Mouse (Mus musculus) hindbrain, embryonic 12.5 days (tissue): ENCODE results near the gene Apobec4. TPM values are rescaled to one million over a fixed set of nuclear protein-coding genes. Genes with fewer than 3 reads are reported as not detected.

Experiments
- ATAC-seq: fragments of 200-750 bp; cut with Nextera tagmentation; 2 replicates; pipeline ENCODE4 v1.8.0; 2017; ENCODE audit warnings: moderate TSS enrichment; ENCODE audit not compliant: low FRiP score
- H3K27ac ChIP-seq: fragments of 300-500 bp; sonication (generic); 2 replicates; pipeline ENCODE4 v1.5.1; 2016; ENCODE audit warnings: mild to moderate bottlenecking
- H3K27me3 ChIP-seq: fragments of 300-500 bp; sonication (generic); 2 replicates; pipeline ENCODE4 v1.6.1; 2016; ENCODE audit warnings: mild to moderate bottlenecking
- H3K36me3 ChIP-seq: fragments of 300-500 bp; sonication (generic); 2 replicates; pipeline ENCODE4 v1.6.1; 2016; ENCODE audit warnings: mild to moderate bottlenecking
- H3K4me1 ChIP-seq: fragments of 300-500 bp; sonication (generic); 2 replicates; pipeline ENCODE4 v1.6.1; 2016
- H3K4me2 ChIP-seq: fragments of 300-500 bp; sonication (generic); replicated peaks from 2 replicates; pipeline ENCODE4 v1.6.1; 2016; ENCODE audit warnings: mild to moderate bottlenecking
- H3K4me3 ChIP-seq: fragments of 300-500 bp; sonication (generic); 2 replicates; pipeline ENCODE4 v1.5.1; 2016; ENCODE audit warnings: mild to moderate bottlenecking
- H3K9ac ChIP-seq: fragments of 300-500 bp; sonication (generic); 2 replicates; pipeline ENCODE4 v1.6.1; 2016; ENCODE audit warnings: mild to moderate bottlenecking, moderate library complexity
- H3K9me3 ChIP-seq: fragments of 300-500 bp; sonication (generic); replicated peaks from 2 replicates; pipeline ENCODE4 v1.6.1; 2016; ENCODE audit warnings: mild to moderate bottlenecking
- WGBS: fragments of 180-500 bp; shearing (Covaris S2); methylation state at CpG from one replicate; pipeline ENCODE4 v1.1.7; 2016; 5-methylcytosine and 5-hydroxymethylcytosine counted together
- polyA plus RNA-seq: library from polyadenylated mRNA; unstranded; fragments of >200 nt; fragmentation: Nextera tagmentation; extraction: Ambion mirVana; gene quantifications from 2 replicates; pipeline ENCODE4 v1.2.1, GENCODE M21; 2016

The Apobec4 gene
- polyA plus RNA-seq: not detected in 2 replicates

GRCm38 (mm10) chr1:152750312-152750965, at the start of gene Apobec4:
Gene Apobec4, plus strand, starts transcription at chr1:152750551.
- Histone ChIP-seq H3K4me3 (no peak within 1 kb of the TSS), H3K4me2 (no peak within 1 kb of the TSS), H3K27ac (no peak within 1 kb of the TSS), H3K9me3 (no peaks in the 10 kb centered on the region), H3K27me3 (no peaks in the 10 kb centered on the region), H3K9ac (no peak within 1 kb of the TSS), H3K36me3 (no peaks in the 10 kb centered on the region), H3K4me1 (0 out of 2 replicates have a peak, but pooled peaks cover 2% of the 10 kb centered on the region)
- WGBS: 63% methylated on average over 13 of the region's 13 CpGs
- no peak for ATAC-seq

GRCm38 (mm10) chr1:152701066-152701465, 49.3 kb upstream of the Apobec4 start:
- WGBS: 85% methylated on average over 5 of the region's 5 CpGs
- no peaks in the 10 kb centered on the region for H3K36me3 ChIP-seq
- no peak for ATAC-seq
- peaks cover 7% of the 10 kb centered on the region; the same call in 1 of the 2 replicates for H3K4me1 ChIP-seq
- no peak overlapping the region for H3K9ac ChIP-seq
- H3K4me2 ChIP-seq: no peak overlapping the region
- H3K27me3 ChIP-seq: no peaks in the 10 kb centered on the region
- no peaks in the 10 kb centered on the region for H3K9me3 ChIP-seq
- no peak overlapping the region for H3K4me3 ChIP-seq
- H3K27ac ChIP-seq: no peak overlapping the region

- Histone ChIP-seq H3K9ac (no peak overlapping the region), H3K4me1 (peaks cover 7% of the 10 kb centered on the region; the same call in 1 of the 2 replicates), H3K27me3 (no peaks in the 10 kb centered on the region), H3K4me3 (no peak overlapping the region), H3K9me3 (no peaks in the 10 kb centered on the region), H3K36me3 (no peaks in the 10 kb centered on the region), H3K27ac (no peak overlapping the region), H3K4me2 (no peak overlapping the region)
- 30% methylated on average over 6 of the region's 6 CpGs for WGBS
- ATAC-seq: no peak
These were observed 47.4 kb upstream of the Apobec4 start for GRCm38 (mm10) chr1:152702920-152703319.

GRCm38 (mm10) chr1:152703941-152704340, 46.4 kb upstream of the Apobec4 start:
- no peak overlapping the region for H3K4me3 ChIP-seq
- H3K27me3 ChIP-seq: no peaks in the 10 kb centered on the region
- no peak overlapping the region for H3K9ac ChIP-seq
- H3K27ac ChIP-seq: no peak overlapping the region
- no peaks in the 10 kb centered on the region for H3K36me3 ChIP-seq
- H3K9me3 ChIP-seq: no peaks in the 10 kb centered on the region
- no peak for ATAC-seq
- H3K4me1 ChIP-seq: peaks cover 7% of the 10 kb centered on the region; the same call in 1 of the 2 replicates
- H3K4me2 ChIP-seq: no peak overlapping the region
- 67% methylated on average over 6 of the region's 6 CpGs for WGBS

- Histone ChIP-seq H3K27me3 (no peaks in the 10 kb centered on the region), H3K9me3 (no peaks in the 10 kb centered on the region), H3K4me1 (peaks cover 6% of the 10 kb centered on the region; the same call in 1 of the 2 replicates), H3K4me2 (no peak overlapping the region), H3K9ac (no peak overlapping the region), H3K4me3 (no peak overlapping the region), H3K27ac (no peak overlapping the region), H3K36me3 (no peaks in the 10 kb centered on the region)
- ATAC-seq: no peak
- 93% methylated on average over 2 of the region's 2 CpGs for WGBS
These were observed 42.8 kb upstream of the Apobec4 start for GRCm38 (mm10) chr1:152707560-152707959.

- H3K4me2 ChIP-seq: no peak overlapping the region
- no peaks in the 10 kb centered on the region for H3K9me3 ChIP-seq
- no peak overlapping the region for H3K27ac ChIP-seq
- H3K9ac ChIP-seq: no peak overlapping the region
- no peaks in the 10 kb centered on the region for H3K4me1 ChIP-seq
- no peak overlapping the region for H3K4me3 ChIP-seq
- ATAC-seq: no peak
- no peaks in the 10 kb centered on the region for H3K27me3 ChIP-seq
- H3K36me3 ChIP-seq: no peaks in the 10 kb centered on the region
- 87% methylated on average over 4 of the region's 4 CpGs for WGBS
These were observed 39.3 kb upstream of the Apobec4 start for GRCm38 (mm10) chr1:152711037-152711436.

- Histone ChIP-seq H3K4me3 (no peak overlapping the region), H3K4me2 (no peak overlapping the region), H3K9ac (no peak overlapping the region), H3K27ac (no peak overlapping the region), H3K36me3 (no peaks in the 10 kb centered on the region), H3K4me1 (0 out of 2 replicates have a peak, but pooled peaks cover 4% of the 10 kb centered on the region), H3K9me3 (no peaks in the 10 kb centered on the region), H3K27me3 (no peaks in the 10 kb centered on the region)
- no peak for ATAC-seq
- 86% methylated on average over 4 of the region's 4 CpGs for WGBS
These were observed 36.4 kb upstream of the Apobec4 start for GRCm38 (mm10) chr1:152713924-152714323.

- Histone ChIP-seq H3K4me1 (0 out of 2 replicates have a peak, but pooled peaks cover 4% of the 10 kb centered on the region), H3K4me3 (no peak overlapping the region), H3K27ac (no peak overlapping the region), H3K9me3 (no peaks in the 10 kb centered on the region), H3K36me3 (no peaks in the 10 kb centered on the region), H3K27me3 (no peaks in the 10 kb centered on the region), H3K4me2 (no peak overlapping the region), H3K9ac (no peak overlapping the region)
- WGBS: 72% methylated on average over 3 of the region's 3 CpGs
- no peak for ATAC-seq
These were observed 35.9 kb upstream of the Apobec4 start for GRCm38 (mm10) chr1:152714405-152714804.

- no peak overlapping the region for H3K4me3 ChIP-seq
- H3K36me3 ChIP-seq: no peaks in the 10 kb centered on the region
- ATAC-seq: no peak
- 0 out of 2 replicates have a peak, but pooled peaks cover 4% of the 10 kb centered on the region for H3K4me1 ChIP-seq
- H3K27me3 ChIP-seq: no peaks in the 10 kb centered on the region
- 96% methylated on average over 1 of the region's 1 CpGs for WGBS
- no peak overlapping the region for H3K27ac ChIP-seq
- H3K9me3 ChIP-seq: no peaks in the 10 kb centered on the region
- no peak overlapping the region for H3K9ac ChIP-seq
- no peak overlapping the region for H3K4me2 ChIP-seq
These were observed 33.0 kb upstream of the Apobec4 start for GRCm38 (mm10) chr1:152717329-152717728.

GRCm38 (mm10) chr1:152718200-152718599, 32.2 kb upstream of the Apobec4 start:
- WGBS: 61% methylated on average over 6 of the region's 6 CpGs
- Histone ChIP-seq H3K36me3 (no peaks in the 10 kb centered on the region), H3K27me3 (no peaks in the 10 kb centered on the region), H3K9me3 (no peaks in the 10 kb centered on the region), H3K4me1 (0 out of 2 replicates have a peak, but pooled peaks cover 4% of the 10 kb centered on the region), H3K27ac (no peak overlapping the region), H3K4me3 (no peak overlapping the region), H3K9ac (no peak overlapping the region), H3K4me2 (no peak overlapping the region)
- ATAC-seq: no peak

GRCm38 (mm10) chr1:152720969-152721368, 29.4 kb upstream of the Apobec4 start:
- Histone ChIP-seq H3K27ac (no peak overlapping the region), H3K9me3 (no peaks in the 10 kb centered on the region), H3K9ac (no peak overlapping the region), H3K4me1 (0 out of 2 replicates have a peak, but pooled peaks cover 4% of the 10 kb centered on the region), H3K4me2 (no peak overlapping the region), H3K27me3 (no peaks in the 10 kb centered on the region), H3K36me3 (no peaks in the 10 kb centered on the region), H3K4me3 (no peak overlapping the region)
- 87% methylated on average over 4 of the region's 4 CpGs for WGBS
- ATAC-seq: no peak

GRCm38 (mm10) chr1:152721535-152722198, 28.7 kb upstream of the Apobec4 start:
- H3K4me2 ChIP-seq: no peak overlapping the region
- no peak overlapping the region for H3K9ac ChIP-seq
- no peak for ATAC-seq
- no peaks in the 10 kb centered on the region for H3K36me3 ChIP-seq
- WGBS: 86% methylated on average over 11 of the region's 11 CpGs
- H3K27me3 ChIP-seq: no peaks in the 10 kb centered on the region
- no peak overlapping the region for H3K4me3 ChIP-seq
- H3K4me1 ChIP-seq: 0 out of 2 replicates have a peak, but pooled peaks cover 4% of the 10 kb centered on the region
- no peaks in the 10 kb centered on the region for H3K9me3 ChIP-seq
- no peak overlapping the region for H3K27ac ChIP-seq
